Mouse (Mus musculus) cerebral cortex, adult 2 months (tissue): ENCODE results near the gene Rtf1.

Experiments used
- WGBS: fragments of 180-500 bp; shearing (Covaris S2); methylation state at CpG from one replicate; pipeline ENCODE4 v1.1.7; 2018; 5-methylcytosine and 5-hydroxymethylcytosine counted together

Rtf1 gene

GRCm38 (mm10) chr2:119727762-119728416 is 53.0 kb downstream of the Rtf1 start:
- 94% methylated on average over 3 of the region's 3 CpGs for WGBS

DNA sequence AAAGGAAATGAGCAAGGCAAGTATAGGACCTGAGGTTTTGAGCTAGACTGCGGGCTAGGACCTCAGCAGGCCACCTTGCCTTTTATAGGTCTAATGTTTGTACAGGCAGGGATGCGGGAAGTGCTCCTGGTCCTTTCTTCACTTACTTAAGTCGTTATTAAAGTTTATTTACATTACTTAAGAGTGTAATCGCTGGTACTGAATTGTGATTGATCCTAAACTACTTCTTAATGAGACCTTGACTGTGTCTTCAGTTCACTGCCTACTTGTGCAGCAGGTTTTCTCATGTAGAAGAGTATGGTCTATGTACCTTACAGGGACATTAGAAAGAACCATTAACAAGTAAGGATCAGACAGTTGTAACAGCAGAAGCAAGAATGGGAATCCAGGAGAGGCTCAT is 55.9 kb downstream of the Rtf1 start:
- WGBS = 90% methylated on average over 4 of the region's 4 CpGs

GRCm38 (mm10) chr2:119737124-119737523 is 62.3 kb downstream of the Rtf1 start:
- 29% methylated on average over 12 of the region's 12 CpGs for WGBS

GRCm38 (mm10) chr2:119740567-119740966 is 65.7 kb downstream of the Rtf1 start:
- 34% methylated on average over 2 of the region's 2 CpGs for WGBS

DNA sequence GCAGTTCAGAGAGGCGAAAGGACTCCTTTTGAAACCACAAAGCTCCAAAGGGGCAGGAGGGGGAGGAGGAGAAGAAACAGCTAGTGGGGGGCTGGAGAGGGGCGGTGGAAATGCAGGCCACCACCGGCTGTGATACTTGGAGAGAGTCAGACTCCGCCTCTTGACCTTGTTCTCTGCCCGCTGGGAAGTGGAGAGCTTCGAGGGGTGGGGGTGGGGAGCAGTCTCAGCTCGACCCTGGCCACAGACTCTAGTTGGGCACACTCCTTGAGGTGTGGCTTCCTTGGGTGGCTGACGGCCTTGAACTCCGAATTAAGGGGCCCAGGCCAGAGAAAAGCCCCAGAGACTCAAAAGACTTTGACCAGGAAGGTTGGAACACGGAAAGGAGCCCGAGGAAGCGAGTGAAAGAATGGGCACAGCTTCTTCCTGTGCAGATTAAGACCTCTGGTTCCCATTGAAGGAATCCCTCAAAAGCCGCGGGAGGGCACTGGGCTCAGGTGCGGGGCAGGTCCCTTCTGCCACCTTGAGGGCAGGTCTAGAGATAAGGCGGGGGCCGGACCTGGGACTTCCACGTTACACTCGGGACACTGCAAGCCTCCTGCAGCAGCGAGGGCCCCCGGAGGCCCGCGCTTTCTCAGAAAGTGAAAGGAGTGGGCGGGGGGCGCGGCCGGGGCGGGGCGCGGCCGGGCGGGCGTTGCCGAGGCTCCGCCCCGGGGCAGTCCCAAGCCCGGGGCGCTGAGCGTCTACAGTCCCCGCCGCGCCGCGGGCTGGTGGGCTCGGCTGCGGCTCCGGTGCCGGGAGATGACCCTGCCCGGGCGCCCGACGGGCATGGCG is 66.9 kb downstream of the Rtf1 start, which contains the start of gene Itpka:
TSS of gene Itpka (plus strand) at position 757 of the 831 bp plus-strand sequence.
- 3% methylated on average over 45 of the region's 53 CpGs for whole genome bisulfite sequencing

DNA sequence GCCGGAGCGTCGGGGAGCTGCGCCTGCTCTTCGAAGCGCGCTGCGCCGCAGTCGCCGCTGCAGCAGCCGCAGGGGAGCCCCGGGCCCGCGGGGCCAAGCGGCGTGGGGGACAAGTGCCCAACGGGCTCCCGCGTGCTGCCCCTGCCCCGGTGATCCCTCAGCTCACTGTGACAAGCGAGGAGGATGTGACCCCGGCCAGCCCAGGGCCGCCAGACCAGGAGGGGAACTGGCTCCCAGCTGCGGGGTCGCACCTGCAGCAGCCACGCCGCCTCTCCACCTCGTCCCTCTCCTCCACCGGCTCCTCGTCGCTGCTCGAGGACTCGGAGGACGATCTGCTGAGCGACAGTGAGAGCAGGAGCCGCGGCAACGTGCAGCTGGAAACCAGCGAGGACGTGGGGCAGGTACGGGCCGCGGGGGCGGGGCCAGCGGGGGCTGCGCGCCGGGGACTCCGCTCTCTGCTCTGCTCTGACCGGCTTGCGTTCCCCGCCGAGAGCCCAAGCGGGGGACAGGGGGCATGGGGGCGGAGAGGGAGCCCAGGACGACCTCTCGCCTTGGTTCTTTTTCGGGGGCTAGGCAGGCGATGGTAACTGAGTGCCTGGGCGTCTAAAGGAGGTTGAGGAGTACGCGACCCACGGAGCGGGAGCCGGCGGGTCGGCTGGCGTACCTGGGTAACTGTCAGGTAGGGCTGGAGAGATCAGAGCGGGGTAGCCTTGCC is 67.8 kb downstream of the Rtf1 start:
- under 1% methylated on average over 70 of the region's 70 CpGs for WGBS

GRCm38 (mm10) chr2:119743176-119743807 is 68.4 kb downstream of the Rtf1 start:
- 9% methylated on average over 29 of the region's 31 CpGs for WGBS

- WGBS = 18% methylated on average over 22 of the region's 22 CpGs
These were observed 68.9 kb downstream of the Rtf1 start for GRCm38 (mm10) chr2:119743808-119744162.

DNA sequence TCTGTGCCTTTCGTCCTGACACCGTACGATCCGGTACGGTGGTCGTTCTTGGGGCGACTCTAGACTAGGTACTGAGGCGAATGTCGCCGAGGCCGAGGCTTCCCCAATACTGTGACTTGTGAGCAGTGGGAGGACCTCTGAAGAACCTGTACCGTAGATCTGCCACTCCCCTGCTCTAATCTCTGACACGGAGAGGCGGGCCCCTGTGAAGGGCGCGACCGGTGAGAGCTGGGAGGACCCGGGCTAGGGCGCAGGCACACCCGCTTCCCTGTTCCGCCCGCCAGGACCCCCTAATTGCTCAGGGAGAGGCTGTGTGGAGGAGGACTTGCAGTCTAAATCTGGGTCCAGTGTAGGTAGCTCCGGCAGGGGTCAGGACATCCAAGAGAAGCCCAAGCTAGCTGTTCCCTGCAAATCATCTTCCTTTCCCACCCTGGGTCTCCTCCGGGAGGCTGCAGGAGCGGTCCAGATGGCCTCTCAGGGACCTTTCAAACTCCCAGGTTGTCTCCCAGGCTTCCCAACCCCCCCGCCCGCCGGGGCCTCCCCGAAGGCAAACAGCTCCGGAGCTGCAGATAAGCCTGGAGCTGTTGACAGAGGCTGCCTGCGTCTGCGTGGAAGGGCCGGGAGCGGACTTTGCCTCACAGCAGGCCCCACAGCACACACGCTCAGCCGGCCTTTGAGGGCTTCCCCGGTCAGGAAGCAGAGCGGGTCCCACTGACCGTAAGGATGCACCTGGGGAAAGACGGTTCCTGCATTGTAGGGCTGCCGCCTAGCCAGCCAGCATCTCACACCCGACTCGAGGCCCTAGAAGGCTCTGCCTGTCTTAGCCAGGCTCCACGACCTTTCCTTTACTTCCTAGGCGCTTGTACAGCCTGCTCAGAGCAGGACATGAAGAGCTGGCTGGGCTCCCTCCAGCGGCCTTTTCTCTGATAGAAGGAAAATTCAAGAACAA is 69.6 kb downstream of the Rtf1 start:
- WGBS = 23% methylated on average over 46 of the region's 46 CpGs

GRCm38 (mm10) chr2:119745281-119745680 is 70.4 kb downstream of the Rtf1 start:
- WGBS = 22% methylated on average over 1 of the region's 1 CpGs

DNA sequence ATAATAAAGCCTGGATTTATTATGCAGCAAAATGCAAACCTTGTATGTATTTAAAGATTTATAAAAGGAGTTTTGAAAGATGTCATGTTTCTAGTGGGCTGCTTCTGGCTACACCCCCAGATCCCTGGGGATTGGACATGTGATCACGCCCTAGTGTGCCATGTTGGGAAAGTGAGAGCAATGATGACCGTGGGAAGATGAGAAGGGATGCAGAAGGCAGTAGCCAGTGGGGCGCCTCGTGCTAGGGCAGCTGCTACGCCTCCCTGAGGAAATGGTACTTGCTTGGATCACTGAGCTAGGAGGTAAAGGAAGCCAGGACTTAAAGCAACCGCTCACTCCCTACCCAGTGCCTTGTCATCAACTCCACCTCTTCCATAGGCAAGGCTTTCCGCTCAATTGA is 72.7 kb downstream of the Rtf1 start:
- WGBS = 62% methylated on average over 7 of the region's 7 CpGs

DNA sequence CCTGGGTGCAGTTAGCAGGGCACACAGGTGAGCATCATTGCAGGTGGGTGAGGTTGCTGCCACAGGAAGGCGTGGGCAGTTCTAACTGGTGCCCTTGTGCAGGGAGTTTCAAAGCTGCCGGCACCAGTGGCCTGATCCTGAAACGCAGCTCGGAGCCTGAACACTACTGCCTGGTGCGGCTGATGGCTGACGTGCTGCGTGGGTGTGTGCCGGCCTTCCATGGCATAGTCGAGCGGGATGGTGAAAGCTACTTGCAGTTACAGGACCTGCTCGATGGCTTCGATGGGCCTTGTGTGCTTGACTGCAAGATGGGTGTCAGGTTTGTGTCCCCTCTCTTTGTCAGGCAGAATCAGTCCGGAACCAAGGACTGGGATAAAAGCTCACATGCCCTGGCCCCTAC is 74.4 kb downstream of the Rtf1 start:
- WGBS = 62% methylated on average over 13 of the region's 13 CpGs

DNA sequence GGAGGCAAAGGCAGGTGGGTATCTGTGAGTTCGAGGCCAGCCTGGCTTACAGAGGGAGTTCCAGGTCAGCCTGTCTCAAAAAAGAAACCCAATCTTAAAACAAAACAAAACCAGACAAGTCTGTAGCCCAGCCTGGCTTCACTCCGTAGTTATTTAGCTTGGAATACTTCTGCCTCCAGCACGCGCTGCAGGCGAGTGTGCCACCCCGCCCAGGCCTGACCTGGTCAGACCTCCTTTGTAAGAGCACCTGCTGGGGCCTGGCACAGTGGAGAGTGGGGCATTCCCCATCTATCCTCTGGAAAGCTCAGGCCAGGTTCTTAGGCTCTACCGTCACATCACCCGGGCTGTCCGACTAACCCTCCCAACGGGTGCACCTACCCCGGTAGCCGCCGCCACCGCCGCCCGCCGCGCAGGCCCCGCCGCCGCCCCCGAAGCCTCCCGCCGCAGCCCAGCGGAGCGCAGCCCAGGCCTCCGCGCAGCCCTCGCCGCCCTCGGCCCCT is 82.8 kb downstream of the Rtf1 start:
- 5% methylated on average over 31 of the region's 31 CpGs for WGBS

GRCm38 (mm10) chr2:119758101-119758843 is 83.4 kb downstream of the Rtf1 start:
- WGBS = under 1% methylated on average over 75 of the region's 77 CpGs

GRCm38 (mm10) chr2:119758844-119759835 is 84.3 kb downstream of the Rtf1 start:
- WGBS = 11% methylated on average over 44 of the region's 44 CpGs

DNA sequence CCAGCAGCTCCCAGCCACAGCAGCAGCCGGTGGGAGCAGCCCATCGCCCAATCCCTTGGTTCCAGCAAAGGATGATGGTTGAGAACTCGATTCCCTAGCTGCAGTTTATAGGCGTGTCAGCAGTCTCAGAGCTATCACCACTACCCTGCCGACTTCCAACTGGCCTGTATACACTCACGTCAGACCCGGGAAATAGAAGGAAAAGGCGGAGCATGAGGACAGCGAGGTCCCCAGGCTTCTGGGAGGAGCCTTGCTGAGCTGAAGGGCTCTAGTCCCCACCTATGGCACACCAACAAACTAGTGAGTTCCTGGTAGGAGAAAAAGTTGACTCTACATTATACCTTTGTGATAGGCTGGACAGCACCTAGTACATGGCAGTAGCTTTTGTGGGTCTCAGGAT is 85.4 kb downstream of the Rtf1 start, which contains the start of gene Ltk:
TSS of gene Ltk (minus strand) at position 181 of the 400 bp plus-strand sequence.
- 52% methylated on average over 9 of the region's 9 CpGs for WGBS

DNA sequence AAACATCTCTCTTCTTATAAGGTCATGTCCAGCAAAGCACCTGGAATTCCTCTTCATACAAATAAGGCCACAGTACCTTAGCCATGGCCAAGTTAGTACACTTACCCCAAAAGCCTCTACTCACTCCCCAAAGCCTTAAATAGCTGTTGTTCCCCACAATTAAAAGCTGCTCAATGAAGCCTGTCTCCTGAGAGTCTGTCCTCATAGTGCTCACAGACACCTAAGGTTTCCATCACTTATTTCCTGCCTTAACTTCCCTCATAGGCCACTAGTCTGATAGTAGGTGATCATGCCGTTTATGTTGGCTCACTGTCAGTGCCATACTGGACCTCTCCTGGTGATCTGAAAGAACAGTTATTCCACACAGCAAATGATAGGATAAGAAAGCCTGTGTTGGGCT is 87.4 kb downstream of the Rtf1 start:
- WGBS = 75% methylated on average over 1 of the region's 1 CpGs

DNA sequence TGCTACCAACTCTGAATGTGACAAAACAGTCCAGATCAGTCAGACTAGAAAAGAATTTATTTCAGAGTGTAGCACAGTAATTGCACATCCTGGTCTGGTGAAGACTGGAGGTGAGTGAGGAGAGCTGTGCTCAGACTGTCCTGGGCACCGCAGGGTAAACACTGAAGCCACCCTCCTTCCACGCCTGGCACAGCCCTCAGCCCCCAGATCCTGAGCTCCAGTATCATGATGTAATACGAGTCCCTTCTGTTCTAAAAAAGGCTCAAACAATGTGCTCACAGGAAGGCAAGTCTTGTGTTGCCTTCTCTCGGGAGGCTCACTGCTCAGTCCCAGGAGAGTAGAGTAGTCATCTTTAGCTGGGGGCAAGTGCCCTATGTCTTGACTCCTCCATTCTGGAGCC is 89.1 kb downstream of the Rtf1 start:
- WGBS = 36% methylated on average over 4 of the region's 4 CpGs

GRCm38 (mm10) chr2:119767246-119767645 is 92.4 kb downstream of the Rtf1 start:
- 95% methylated on average over 6 of the region's 6 CpGs for WGBS
